Mouse (Mus musculus) brain, embryonic 18.5 days (tissue): ENCODE results near the gene Kif16b.

ENCODE experiments used
- DNase-seq: peaks from one replicate; pipeline ENCODE4 v3.0.0-alpha.2; 2012; ENCODE audit warnings: low read depth, low spot score

The Kif16b gene

DNA sequence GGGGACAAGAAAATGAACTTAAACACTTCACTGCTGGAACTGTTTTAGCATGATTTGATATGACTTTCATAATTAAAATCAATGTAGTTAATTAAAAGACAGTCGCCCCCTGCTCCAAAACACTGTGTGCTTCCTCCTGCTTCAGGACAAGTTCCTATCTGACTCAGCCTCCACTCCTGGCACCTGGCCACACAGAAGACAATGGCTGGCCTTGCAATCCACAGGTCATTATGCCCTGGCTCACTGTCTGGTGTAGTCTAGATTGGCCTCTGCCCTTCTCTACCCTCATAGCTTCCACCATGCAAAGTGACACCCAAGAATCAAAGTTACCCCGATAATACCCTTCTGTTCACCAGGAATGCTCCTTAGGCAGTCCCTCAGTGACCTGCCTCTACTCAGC is 26.8 kb downstream of the Kif16b start:
- DNase-seq = no peak

DNA sequence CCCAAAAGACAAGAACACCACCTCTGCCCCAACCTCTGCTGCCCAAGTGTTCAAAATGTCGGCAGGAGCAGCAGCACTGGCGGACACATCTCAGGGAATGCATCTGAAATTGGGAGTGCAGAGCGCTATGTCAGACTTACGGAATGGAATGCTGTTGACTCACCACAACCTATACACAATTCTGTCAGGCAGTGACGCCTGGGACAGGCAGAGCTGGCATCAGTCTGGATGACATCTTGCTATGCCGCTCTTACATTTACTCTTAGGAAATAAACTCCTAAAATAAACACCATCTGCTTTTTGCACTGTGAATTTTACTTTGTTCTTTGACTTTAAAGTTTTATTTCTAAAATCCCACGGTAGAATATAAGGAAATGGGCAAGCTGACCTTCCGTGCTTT is 31.3 kb downstream of the Kif16b start:
- DNase-seq = no peak

DNA sequence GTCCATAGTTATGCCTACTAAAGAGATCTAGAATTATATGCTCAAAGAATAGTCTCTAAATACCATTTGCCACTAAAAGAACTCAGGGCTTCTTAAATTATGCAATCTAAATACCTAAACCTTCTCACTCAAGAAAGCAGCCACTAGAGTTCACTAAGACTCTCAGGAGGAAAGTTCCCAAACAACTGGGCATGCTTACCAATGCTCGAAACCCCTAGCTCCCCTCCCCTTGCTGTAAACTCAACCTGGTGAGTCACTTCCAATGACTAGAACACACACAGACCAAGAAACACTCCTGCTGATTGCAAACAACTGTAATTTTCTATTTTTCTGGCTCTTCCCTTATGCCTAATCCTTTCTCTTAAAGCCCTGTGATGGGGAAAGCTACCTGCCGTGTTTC is 33.9 kb downstream of the Kif16b start:
- no peak for DNase-seq

DNA sequence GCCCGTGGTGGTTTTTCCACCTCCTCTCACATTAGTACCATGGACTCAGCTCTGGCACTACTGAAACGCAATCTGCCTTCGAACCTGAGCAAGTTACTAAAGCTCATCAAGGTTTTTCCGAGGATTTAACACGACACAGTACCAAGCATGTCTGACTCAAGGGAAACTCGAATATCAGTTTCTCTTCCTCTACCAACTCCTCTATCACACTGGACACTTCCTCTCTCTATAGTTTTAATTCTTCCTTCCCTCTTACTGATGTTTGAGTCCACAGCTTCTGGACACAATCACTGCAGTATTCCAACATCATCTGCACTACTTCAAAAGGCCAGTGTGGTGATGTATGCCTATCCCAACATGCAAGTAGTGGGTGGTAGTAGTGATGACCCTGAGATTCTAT is 40.3 kb downstream of the Kif16b start:
- DNase-seq = no peak

DNA sequence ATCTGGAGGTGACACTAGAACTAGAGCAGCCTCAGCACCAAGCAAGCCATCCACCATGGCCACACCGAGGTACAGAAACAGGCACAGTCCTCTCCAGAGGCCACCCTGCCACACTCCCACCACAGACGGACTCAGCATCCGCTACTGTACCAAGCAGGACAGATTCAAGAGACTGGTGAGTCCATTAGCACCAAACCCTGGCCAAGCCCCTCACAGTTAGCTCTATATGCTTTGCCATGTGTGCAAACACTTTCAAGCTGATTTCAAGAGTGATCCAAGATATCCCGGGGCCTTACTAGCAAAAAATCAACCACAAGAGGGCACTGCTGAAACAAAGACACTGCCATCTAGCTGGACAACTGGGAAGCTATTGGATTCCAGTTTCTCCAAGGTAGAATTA is 41.9 kb downstream of the Kif16b start:
- no peak for DNase-seq

DNA sequence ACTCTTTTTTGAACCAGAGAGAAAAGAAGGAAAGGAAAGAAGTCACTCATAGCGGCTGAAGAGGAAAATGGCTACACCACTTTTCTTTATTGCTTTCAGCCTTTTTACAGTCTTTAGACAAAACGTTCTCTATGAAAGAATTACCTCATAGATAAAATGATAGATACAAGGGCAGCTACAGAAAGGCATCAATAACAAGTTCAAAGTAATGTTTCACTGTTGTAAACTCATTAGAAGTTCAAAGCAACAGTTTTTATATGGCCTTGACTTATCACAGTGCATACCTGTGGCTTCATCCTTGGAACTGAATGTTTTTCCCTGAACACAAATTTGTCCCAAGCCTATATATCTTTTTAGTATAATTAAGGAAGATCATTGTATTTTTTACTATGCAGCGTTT is 62.6 kb downstream of the Kif16b start:
- no peak for DNase-seq

DNA sequence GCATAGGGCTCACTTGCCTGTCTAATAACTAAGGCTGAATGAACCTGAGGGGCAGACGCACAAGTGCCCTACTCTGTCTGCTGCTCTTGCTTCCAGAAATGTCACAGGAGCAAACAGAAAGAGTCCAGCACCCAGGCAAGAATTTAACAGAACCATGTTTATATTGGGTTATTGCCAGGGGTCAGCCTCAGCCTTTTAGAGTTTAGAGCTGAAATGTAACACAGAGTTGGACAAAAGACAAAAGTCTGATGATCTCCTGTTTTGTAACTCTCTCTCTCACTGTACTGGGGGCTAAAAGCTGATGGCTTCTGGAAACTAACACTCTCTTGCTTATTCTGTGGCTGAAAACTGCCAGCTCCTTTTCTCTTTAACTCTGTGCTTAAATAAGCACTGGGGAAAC is 63.2 kb downstream of the Kif16b start:
- no peak for DNase-seq

DNA sequence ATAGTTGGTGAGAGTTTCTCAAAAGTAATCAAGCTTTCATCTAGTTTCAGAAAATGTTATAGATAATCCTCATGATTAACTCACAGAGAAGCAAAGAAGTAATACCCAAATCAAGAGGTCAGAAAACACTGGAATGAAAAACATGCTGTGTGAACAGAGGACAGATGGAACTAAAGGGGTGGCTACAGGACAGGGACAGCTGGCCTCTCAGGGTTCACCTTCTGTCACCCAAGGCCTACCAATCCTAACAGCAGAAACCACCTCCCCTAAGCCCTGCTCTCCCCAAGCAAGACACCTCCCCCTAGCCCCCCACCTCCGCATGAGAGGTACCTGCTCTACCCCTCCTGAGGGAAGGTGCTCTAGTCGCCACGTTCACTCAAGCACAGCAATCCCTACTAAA is 66.6 kb downstream of the Kif16b start:
- no peak for DNase-seq

DNA sequence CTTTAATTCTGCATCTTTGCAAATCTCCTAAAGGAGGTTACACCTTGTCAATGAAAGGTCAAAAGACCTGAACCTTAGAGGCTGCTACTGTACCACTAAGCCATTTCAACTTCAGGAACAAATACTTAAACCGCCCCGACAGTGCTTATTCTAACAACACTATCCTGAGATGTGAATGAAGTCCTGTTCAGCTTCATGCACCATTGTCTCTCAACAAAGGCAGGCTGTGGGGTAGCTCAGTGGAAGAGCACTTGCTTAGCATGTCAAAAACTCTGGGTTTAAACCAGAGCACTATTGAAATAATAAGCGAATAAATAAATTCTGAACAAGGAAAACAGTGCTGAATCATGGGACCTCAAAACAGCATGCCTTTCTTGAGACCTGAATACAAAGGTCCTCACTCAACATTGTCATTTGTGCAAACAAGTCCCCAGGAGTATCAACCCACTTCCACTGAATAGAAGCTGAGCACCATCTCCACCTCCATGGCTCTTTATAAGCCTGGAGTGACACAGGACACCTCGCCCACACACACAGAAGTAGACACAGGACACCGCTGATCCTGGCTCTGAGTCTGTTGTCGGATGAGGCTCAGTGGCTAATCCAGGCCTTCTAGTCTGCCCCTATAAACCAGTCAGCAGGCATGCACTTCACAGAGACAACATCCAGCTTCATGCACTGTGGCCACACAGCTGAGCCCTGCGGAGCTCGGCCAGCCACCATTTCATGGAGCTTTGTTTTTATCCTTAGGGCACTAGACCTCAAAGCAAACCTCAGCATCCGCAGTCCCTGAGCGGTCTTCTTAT is 68.5 kb downstream of the Kif16b start:
- no peak for DNase-seq

DNA sequence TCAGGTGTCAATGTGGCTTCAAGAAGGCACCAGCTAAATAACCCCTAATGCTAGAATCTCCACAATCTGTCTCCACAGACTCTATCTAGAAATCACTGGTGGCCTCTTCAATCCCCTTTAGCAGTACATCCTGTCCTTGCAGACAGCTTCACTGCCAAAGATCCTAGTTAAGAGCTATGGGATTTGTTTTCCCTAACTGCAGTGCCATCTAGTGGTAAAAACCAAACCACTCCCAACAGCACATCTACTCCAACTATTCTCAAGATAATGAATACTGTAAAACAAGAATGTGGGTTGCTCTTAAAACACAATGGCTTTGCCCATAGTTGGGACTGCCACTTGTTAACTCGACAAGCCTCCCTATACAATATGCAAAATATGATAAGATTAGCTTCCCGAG is 88.3 kb downstream of the Kif16b start:
- peak; percentile 70 for DNase-seq

DNA sequence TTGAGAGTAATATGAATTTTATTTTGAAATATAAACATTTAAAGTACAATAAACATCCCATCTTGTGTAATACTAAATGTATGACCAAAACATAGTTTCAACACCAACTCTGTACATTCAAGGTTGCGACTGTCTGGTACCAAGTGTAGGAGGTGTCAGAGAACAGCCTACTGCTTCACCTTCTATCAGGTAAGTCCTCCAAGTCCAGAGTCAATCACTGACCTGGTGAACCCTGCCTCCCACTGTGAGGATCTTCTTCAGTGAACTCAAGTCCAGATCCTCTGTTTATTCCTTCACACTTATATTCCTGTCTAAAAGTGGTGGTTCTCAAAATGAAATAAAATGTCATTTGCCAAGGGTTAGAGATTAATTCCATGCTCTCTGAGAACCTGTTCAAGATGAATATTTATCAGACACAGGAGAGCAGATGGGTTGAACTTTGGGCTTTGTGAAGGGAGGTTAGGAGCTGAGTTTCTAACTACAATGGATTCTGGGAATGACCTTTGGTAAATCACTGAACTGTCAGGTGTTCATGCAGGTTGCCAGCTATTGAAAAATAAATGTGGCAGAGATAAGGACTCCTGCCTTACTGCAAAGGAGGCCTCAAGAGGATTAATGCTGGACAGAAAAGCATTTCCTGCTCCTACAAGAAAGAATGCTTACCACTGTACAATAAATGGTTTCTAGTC is 97.4 kb downstream of the Kif16b start:
- no peak for DNase-seq

DNA sequence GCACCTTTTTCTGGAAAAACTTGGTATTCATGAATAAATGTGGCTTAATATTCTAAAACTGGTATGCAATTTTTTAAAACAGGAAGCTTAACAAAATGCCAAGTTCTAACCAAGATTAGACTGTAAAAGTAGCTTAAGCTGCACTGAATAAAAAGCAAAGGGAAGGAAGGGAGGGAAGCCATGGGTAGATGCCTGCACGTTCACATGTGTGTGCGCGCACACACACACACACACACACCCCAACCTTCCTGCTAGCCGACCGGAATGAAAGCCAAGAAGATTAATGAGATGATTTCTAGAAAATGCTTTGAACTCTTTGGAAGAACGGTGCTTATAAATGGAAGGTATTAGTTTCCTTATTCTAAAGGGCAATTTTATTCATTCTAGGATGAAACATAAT is 104.0 kb downstream of the Kif16b start:
- DNase-seq = no peak

DNA sequence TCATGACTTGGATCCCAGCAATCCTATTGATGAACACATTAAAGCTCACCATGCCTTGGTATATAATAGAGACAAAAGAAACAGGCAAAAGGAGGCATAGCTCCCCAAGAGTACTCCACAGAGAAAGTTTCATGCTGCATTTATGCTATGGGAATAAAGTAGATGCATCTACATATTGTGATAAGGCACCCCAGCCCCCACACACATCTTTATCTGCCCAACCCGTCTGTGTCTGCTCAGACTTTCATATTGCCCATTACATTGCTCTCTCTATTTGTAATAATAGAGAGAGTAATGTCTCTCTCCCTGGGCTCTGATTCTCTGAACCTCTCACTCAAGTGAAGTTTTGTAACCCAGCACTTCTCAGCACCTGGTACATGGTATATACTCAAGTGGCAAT is 126.0 kb downstream of the Kif16b start:
- no peak for DNase-seq

DNA sequence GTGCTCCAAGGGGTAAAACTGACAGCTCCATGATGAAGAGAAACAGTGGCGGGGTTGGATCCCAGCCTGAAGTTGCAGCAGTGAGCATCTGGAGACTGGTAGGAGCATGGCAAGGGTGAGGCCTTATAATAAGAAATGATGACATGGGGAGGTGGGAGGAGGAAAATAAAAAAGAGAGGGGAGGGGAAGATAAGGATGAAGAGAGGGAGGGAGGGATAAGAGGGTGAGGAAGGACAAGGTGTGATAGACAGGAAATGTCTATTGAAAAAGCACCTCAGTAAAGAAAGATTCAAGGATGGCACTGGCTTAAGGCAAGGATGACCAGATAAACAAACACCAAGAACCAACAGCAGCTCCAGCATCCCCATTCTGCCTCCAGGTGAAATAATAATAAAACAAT is 126.6 kb downstream of the Kif16b start:
- no peak for DNase-seq

DNA sequence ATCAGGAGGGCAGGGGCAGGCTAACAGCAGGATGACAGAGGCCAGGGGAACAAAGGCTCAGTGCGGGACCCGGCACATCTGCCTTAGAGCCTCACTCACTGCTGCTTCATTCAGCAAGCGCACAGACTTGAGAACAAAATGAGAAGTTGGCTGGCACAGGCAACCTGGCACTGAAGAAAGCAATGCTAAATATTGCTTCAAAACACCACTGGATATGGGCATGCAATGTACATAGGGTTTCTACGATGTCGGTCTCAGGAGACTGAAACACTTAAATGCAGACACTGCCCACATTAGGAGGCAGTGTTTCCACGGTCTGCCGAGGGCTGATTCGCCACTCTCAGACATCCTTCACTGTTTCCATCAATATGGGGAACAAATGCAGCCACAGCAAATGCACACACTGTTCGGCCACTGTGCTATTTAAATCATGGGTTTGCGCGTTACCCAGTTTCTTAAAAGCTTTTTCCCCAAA is 131.6 kb downstream of the Kif16b start:
- DNase-seq = no peak

DNA sequence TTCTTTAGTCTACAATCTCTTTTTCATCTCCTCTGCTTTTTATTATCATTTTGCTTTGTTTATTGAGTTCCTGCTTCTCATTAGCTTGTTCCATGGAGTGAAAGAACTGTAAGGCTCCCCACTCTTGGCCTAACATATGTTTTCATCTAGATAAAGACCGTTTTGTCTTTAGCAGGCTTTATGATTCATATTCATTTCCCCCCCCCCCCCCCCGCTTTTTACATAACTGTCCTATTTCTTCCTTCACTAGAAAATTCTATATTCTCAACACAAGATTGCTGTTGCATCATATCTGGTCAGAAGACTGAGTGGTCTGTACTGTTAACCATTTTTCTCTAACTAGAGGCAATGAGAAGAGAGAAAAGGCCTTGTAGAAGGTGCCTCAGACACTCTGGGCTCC is 137.1 kb downstream of the Kif16b start:
- DNase-seq = no peak

DNA sequence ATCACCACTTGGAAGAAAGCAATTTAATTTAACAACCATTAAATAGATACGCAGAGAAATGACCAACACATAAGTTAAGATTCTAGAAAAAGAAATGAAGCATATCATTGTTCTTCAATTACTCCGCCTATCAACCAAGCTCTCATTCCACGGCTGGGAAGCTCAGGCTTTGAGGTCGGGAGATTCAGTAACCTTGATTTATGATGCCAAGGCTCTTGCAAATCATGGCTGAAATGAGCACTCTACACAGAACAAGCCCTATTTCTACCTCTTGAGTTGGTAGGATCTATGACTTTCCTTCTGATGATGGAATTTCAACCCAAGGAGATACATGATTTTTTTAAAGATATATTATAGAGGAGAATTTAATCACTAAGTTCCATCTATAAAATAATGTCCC is 140.5 kb downstream of the Kif16b start:
- no peak for DNase-seq

DNA sequence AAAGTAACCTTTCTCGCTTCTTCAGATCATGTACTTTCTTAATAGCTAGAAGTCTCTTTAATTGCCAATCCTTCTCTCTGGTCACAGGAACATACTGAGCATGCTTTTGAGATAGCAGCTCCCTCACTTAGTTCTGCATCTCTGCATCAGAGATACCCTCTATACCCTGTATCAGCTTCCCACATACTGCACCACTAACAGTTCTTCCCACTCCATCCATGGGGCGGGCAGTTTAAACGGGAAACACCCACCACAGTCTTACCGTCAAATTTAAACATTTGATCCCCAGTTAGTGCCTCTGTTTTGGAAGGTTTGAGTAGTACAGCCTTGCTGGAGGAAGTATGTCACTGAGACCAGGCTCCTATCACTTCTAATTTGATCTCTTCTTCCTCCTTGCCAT is 142.1 kb downstream of the Kif16b start:
- DNase-seq = no peak

DNA sequence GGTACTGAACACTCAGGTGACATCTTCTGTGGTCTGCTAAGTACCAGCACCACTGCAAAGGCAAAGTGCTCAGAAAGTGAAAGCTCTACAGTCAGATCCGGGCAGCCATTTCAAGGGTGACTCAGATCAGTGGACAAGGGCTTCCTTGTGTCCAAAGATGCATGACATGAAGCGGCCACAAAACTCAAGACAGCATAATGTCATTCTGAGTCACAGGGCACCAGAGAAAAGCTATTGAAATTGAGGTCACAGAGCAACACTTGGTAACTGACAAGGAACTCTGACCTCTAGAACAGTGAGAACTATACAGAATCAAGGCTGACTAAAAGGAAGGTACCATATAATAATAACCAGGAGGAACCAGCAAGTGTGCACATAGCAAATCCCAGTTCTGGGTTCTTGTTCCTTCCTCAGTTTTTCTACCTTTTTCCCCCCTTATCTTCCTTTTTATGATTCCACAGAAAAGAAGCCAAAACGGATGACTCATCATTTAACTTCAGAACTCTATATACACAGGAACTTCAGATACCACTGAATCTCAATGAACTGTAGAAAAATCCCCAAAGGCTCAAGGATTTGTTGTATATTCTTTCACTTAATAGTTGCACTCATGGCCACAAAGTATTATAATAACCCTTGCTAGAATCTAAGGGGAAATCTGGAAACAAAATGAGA is 143.1 kb downstream of the Kif16b start:
- no peak for DNase-seq

DNA sequence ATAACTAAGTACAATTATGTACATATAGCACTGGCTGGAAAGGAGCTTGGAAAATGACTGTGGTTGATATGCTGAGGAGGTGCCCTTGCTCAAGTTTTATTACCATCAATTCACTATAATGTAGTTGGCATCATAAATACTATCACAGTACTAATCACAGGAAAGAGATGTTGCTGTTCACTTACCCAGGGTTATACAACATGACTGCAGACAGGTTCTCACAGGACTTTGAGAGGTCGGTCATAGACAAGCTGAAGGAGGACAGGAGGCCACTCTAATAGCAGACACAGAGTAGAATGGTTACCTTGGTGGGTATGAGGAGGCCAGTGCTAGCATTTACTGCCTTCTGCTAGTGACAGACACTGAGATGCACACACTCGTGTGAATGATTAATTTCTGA is 162.0 kb downstream of the Kif16b start:
- DNase-seq = no peak

DNA sequence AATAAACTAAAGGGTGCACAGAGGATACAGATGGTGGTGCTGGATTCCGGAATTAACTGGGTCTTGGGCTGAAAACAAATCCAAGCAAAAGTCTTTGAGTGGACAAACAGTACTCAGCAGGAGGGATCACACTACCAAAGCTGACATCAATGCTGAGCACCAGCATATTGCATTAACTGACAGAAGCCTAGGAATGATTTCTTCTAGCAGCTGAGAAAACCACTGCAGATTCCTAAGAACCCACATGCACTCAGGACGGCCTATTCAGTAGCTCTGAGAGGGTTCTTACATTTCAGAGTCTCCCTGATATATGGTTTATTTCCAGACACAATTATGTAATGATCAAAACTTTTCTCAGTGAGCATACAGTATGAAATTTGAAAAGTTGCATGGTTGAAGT is 162.8 kb downstream of the Kif16b start:
- no peak for DNase-seq

DNA sequence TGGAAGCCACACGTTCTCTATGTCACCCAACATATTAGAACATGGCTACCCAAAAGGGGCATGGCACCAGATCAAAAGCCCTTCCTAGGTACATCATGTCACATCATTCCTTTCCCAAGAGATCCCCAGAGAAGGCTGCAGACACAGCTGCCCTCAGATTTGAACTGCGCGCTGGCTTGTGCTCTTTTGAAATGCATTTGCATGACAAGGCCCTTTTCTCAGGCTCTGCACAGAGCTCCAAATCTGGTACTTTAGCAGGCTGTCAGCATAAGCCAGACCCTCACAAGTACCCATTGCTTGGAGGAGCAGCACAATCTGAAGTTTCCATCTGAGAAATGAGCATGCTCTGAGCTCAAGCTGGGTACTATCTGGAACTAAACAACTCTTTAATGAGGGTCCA is 165.6 kb downstream of the Kif16b start:
- no peak for DNase-seq

DNA sequence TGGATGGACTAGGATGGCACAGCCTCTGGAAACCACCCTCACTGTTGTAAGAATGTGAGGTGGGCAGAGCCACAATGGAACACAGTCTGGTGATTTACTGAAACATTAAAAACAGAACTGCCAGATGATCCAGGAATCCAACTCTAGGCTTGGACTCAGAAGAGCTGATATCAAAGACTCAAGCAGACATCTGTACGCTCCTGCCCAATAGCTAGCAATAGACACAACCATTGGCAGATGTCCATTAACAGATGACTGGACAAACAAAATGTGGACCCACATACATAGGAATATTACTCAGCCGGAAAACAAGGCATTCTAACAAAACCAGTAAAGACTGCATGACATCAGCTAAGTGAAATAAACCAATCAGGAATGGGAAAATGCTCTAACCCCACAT is 167.3 kb downstream of the Kif16b start:
- DNase-seq = no peak
